Mouse (Mus musculus) heart, adult 9 months (tissue): ENCODE results near the gene A630095E13Rik.
"Not testable (repeated sequence)": the region's sequence is repeated elsewhere in the genome, so short reads cannot be mapped to it uniquely, and the experiment has no call there.

ENCODE experiments used
- DNase-seq, 2 experiments: peaks; one replicate each; pipeline ENCODE4 v3.0.0; 2022; ENCODE audit warnings: low spot score in 2 of 2

The A630095E13Rik gene

DNA sequence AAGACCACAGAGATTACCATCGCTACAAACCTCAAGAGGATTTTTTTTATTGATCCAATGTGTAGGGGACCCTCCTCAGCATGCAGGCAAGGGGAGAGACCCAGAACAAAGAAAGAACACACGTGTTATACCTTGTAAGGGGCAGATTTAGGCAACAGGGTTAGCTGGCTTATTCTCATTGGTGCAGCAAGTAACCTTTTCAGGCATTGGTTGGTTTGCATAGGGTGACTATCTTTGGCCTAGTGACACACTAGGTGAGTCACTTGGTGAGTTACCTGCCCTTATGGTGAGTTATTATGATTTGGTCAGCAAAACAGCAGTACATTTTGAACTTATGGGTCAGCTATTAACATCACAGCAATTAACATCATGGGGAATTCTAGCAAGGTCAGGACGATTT lies at the start of gene A630095E13Rik:
TSS of gene A630095E13Rik (minus strand) at position 101 of the 400 bp plus-strand sequence.
- DNase-seq = not testable (repeated sequence)

DNA sequence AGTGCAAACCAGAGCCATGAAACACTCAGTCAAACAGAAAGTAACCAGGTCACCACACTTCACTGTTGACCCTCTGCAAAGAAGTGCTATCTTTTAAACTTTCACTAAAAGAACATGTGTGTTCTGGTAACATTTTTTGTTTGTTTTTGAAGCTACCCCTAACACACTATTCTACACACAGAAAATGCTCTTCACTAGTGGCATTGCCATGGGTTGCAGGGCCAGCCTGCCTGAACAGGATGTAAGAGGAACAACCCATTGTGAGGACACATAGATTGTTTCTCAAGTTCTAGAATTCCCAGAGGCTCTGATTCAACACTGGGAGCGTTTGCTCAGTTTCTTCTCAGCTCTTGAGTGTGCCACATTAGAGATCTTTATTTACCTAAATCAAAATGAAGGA lies 49.7 kb upstream of the A630095E13Rik start, which contains the start of gene Acrv1:
TSS of gene Acrv1 (plus strand) at position 301 of the 400 bp plus-strand sequence.
- DNase-seq = no peak

GRCm38 (mm10) chr9:36687329-36687728 lies 44.2 kb upstream of the A630095E13Rik start:
- no peak for DNase-seq

DNA sequence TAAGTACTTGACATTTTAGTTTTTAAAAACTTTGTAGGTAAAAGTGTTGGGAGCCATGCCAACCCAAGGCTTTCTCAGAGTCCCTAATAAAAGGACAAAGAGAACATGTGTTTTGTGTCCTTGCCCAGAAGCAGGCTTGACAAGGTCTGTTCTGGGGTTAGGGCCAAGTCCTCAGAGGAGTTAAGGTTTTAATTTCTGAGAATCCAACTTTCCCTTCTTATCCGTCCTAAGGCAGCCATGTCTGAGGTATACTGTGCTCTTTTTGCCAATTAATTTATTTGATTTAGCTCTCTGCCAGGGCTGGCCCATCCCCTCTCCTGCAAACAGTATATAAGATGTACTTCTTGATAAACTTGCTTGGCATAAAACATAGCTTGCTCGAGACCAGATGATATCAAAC lies 38.2 kb upstream of the A630095E13Rik start:
- no peak for DNase-seq
